ENCODE assay signal across 8 mouse cellular contexts in the genomic region with DNA sequence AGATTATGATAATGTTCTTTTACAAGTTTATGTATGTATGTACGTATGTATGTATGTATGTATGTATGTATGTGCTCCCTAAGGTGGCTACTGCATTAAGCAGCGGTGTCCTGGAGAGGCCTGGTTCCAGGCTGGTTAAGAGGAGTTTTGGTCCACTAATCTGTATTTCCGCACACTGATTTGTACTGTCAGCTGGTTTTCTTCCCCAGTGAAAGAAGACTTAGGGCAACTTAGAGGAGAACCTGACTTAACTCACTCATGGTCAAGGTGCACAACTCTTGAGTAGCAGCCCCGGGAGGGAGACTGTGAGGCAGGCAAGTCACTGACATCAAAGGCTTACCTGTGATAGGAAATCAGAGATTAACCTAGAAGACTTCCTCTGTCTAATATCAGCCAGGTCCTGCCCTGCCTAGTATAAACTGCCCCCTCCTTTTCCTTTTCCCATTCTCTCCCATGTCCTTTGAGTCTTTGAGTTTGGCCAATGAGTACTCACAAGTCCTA. TPM values are rescaled to one million over a fixed set of nuclear protein-coding genes. Genes with fewer than 3 reads are reported as not detected.
DNase-seq lines count a peak whose midpoint lies in the region; ATAC-seq lines count a peak whose summit lies in the region.

No protein-coding gene starts in this region.

- DNase-seq in liver, embryonic 11.5 days (ENCODE audit: low spot score) = no peak
- no peak for DNase-seq in liver
- DNase-seq in ovary, postnatal 10 days (ENCODE audit: low spot score) = no peak
- no peak for DNase-seq in thymus, postnatal 14 days

- no peaks in the 10 kb centered on the region for H3K36me3 ChIP-seq in liver, embryonic 11.5 days (ENCODE audit: control insufficient read depth, insufficient read depth, low read length)
- H3K36me3 ChIP-seq in embryonic facial prominence, embryonic 13.5 days = no peaks in the 10 kb centered on the region
- no peaks in the 10 kb centered on the region for H3K36me3 ChIP-seq in intestine, embryonic 16.5 days (ENCODE audit: control insufficient read depth, insufficient read depth, low read length)
- H3K36me3 ChIP-seq in neural tube, embryonic 15.5 days = no peaks in the 10 kb centered on the region

- peak overlapping the region; percentile 89 for H3K27ac ChIP-seq in liver, embryonic 11.5 days (ENCODE audit: low read depth, low read length)
- peak overlapping the region; percentile 82 for H3K27ac ChIP-seq in embryonic facial prominence, embryonic 13.5 days
- peak overlapping the region; percentile 72 for H3K27ac ChIP-seq in intestine, embryonic 16.5 days (ENCODE audit: low read length)
- H3K27ac ChIP-seq in neural tube, embryonic 15.5 days (replicated peaks) = no peak overlapping the region

- WGBS in liver, embryonic 11.5 days = 85% methylated on average over 4 of the region's 4 CpGs
- WGBS in embryonic facial prominence, embryonic 13.5 days = 76% methylated on average over 4 of the region's 4 CpGs
- 74% methylated on average over 4 of the region's 4 CpGs for WGBS in intestine, embryonic 16.5 days
- 94% methylated on average over 4 of the region's 4 CpGs for WGBS in neural tube, embryonic 15.5 days

- no peaks in the 10 kb centered on the region for H3K9me3 ChIP-seq in liver, embryonic 11.5 days (ENCODE audit: control insufficient read depth, low read length)
- H3K9me3 ChIP-seq in embryonic facial prominence, embryonic 13.5 days = no peaks in the 10 kb centered on the region
- H3K9me3 ChIP-seq in intestine, embryonic 16.5 days (ENCODE audit: control insufficient read depth, low read length) = no peaks in the 10 kb centered on the region
- no peaks in the 10 kb centered on the region for H3K9me3 ChIP-seq in neural tube, embryonic 15.5 days (replicated peaks)

- H3K4me3 ChIP-seq in liver, embryonic 11.5 days (ENCODE audit: low read depth, low read length) = peak overlapping the region; percentile 52
- peak overlapping the region; percentile 48 for H3K4me3 ChIP-seq in embryonic facial prominence, embryonic 13.5 days
- H3K4me3 ChIP-seq in intestine, embryonic 16.5 days (ENCODE audit: low read length) = peak overlapping the region; percentile 55
- H3K4me3 ChIP-seq in neural tube, embryonic 15.5 days (replicated peaks) = peak overlapping the region; percentile 29; the same call in 1 of the 2 replicates

- peak overlapping the region; percentile 81 for H3K4me2 ChIP-seq in liver, embryonic 11.5 days
- H3K4me2 ChIP-seq in embryonic facial prominence, embryonic 13.5 days = peak overlapping the region; percentile 62
- peak overlapping the region; percentile 71 for H3K4me2 ChIP-seq in intestine, embryonic 16.5 days (ENCODE audit: low read depth, low read length)
- H3K4me2 ChIP-seq in neural tube, embryonic 15.5 days = peak overlapping the region; percentile 48

- peak overlapping the region; percentile 76 for H3K9ac ChIP-seq in liver, embryonic 11.5 days (ENCODE audit: low read depth, low read length)
- H3K9ac ChIP-seq in embryonic facial prominence, embryonic 13.5 days = peak overlapping the region; percentile 76
- peak overlapping the region; percentile 65 for H3K9ac ChIP-seq in intestine, embryonic 16.5 days (ENCODE audit: low read depth, low read length)
- no peak overlapping the region for H3K9ac ChIP-seq in neural tube, embryonic 15.5 days (replicated peaks)

- ATAC-seq in liver, embryonic 11.5 days (replicated peaks; ENCODE audit: low FRiP score) = no peak
- no peak for ATAC-seq in embryonic facial prominence, embryonic 13.5 days (ENCODE audit: insufficient number of reproducible peaks, insufficient read depth, low FRiP score, low TSS enrichment, low read depth)
- ATAC-seq in intestine, embryonic 16.5 days = no peak
- no peak for ATAC-seq in neural tube, embryonic 15.5 days (ENCODE audit: low FRiP score)
- no peak for ATAC-seq in granulocyte monocyte progenitor cell, adult 5-6 weeks (replicated peaks; ENCODE audit: poor library complexity, severe bottlenecking)

- no peaks in the 10 kb centered on the region for H3K27me3 ChIP-seq in liver, embryonic 11.5 days (replicated peaks; ENCODE audit: control insufficient read depth, insufficient read depth, low read length)
- H3K27me3 ChIP-seq in embryonic facial prominence, embryonic 13.5 days = no peaks in the 10 kb centered on the region
- H3K27me3 ChIP-seq in intestine, embryonic 16.5 days (replicated peaks; ENCODE audit: control insufficient read depth, insufficient read depth, low read length) = no peaks in the 10 kb centered on the region
- no peaks in the 10 kb centered on the region for H3K27me3 ChIP-seq in neural tube, embryonic 15.5 days (replicated peaks)

- peaks cover 9% of the 10 kb centered on the region for H3K4me1 ChIP-seq in liver, embryonic 11.5 days (replicated peaks; ENCODE audit: control insufficient read depth, insufficient read depth, low read length)
- H3K4me1 ChIP-seq in embryonic facial prominence, embryonic 13.5 days = peaks cover 28% of the 10 kb centered on the region
- peaks cover 12% of the 10 kb centered on the region for H3K4me1 ChIP-seq in intestine, embryonic 16.5 days (ENCODE audit: control insufficient read depth, insufficient read depth, low read length)
- H3K4me1 ChIP-seq in neural tube, embryonic 15.5 days = peaks cover 13% of the 10 kb centered on the region

RNA-seq across cellular contexts. Expression of gene Hist2h3c2, which starts 2.0 kb away (rescaled TPM):
- 5.8 and 8.0 TPM in 2 replicates for polyA plus RNA-seq in liver, embryonic 11.5 days (2014; fragmentation: Nextera tagmentation; extraction: Ambion mirVana)
- 6.4 and 10.0 TPM in 2 replicates for polyA plus RNA-seq in embryonic facial prominence, embryonic 13.5 days (2015; fragmentation: Nextera tagmentation; extraction: Ambion mirVana)
- polyA plus RNA-seq in intestine, embryonic 16.5 days (2015; fragmentation: Nextera tagmentation; extraction: Ambion mirVana) = 2.9 and 3.7 TPM in 2 replicates
- polyA plus RNA-seq in neural tube, embryonic 15.5 days (2015; fragmentation: Nextera tagmentation; extraction: Ambion mirVana) = 1.3 and 2.5 TPM in 2 replicates
- total RNA-seq in granulocyte monocyte progenitor cell, adult 5-6 weeks (2014; fragmentation: Nextera tagmentation) = 35.5 and 102 TPM in 2 replicates
- 160 and 202 TPM in 2 replicates for total RNA-seq in granulocyte monocyte progenitor cell, adult 5-6 weeks (2017)

RNA-seq across cellular contexts. Expression of gene Hist2h2aa2, which starts 3.2 kb away (rescaled TPM):
- 27.8 and 34.5 TPM in 2 replicates for polyA plus RNA-seq in liver, embryonic 11.5 days (2014; fragmentation: Nextera tagmentation; extraction: Ambion mirVana)
- polyA plus RNA-seq in embryonic facial prominence, embryonic 13.5 days (2015; fragmentation: Nextera tagmentation; extraction: Ambion mirVana) = 52.8 and 67.0 TPM in 2 replicates
- 37.3 and 43.2 TPM in 2 replicates for polyA plus RNA-seq in intestine, embryonic 16.5 days (2015; fragmentation: Nextera tagmentation; extraction: Ambion mirVana)
- polyA plus RNA-seq in neural tube, embryonic 15.5 days (2015; fragmentation: Nextera tagmentation; extraction: Ambion mirVana) = 32.3 and 35.5 TPM in 2 replicates
- total RNA-seq in granulocyte monocyte progenitor cell, adult 5-6 weeks (2014; fragmentation: Nextera tagmentation) = 22.0 TPM in 1 of 2 replicates, not detected in the other
- 5,007 TPM in 1 of 2 replicates, not detected in the other for total RNA-seq in granulocyte monocyte progenitor cell, adult 5-6 weeks (2017)

RNA-seq across cellular contexts. Expression of gene Hist2h2aa1, which starts 8.4 kb away (rescaled TPM):
- 12.1 and 12.7 TPM in 2 replicates for polyA plus RNA-seq in liver, embryonic 11.5 days (2014; fragmentation: Nextera tagmentation; extraction: Ambion mirVana)
- polyA plus RNA-seq in embryonic facial prominence, embryonic 13.5 days (2015; fragmentation: Nextera tagmentation; extraction: Ambion mirVana) = 14.9 and 20.9 TPM in 2 replicates
- 13.7 and 14.1 TPM in 2 replicates for polyA plus RNA-seq in intestine, embryonic 16.5 days (2015; fragmentation: Nextera tagmentation; extraction: Ambion mirVana)
- 9.8 and 14.3 TPM in 2 replicates for polyA plus RNA-seq in neural tube, embryonic 15.5 days (2015; fragmentation: Nextera tagmentation; extraction: Ambion mirVana)
- total RNA-seq in granulocyte monocyte progenitor cell, adult 5-6 weeks (2014; fragmentation: Nextera tagmentation) = 15.5 and 20.3 TPM in 2 replicates
- total RNA-seq in granulocyte monocyte progenitor cell, adult 5-6 weeks (2017) = 5,091 and 8,727 TPM in 2 replicates

RNA-seq across cellular contexts. Expression of gene Hist2h3c1, which starts 9.6 kb away (rescaled TPM):
- polyA plus RNA-seq in liver, embryonic 11.5 days (2014; fragmentation: Nextera tagmentation; extraction: Ambion mirVana) = 0.93 and 1.5 TPM in 2 replicates
- 1.5 TPM in 1 of 2 replicates, not detected in the other for polyA plus RNA-seq in embryonic facial prominence, embryonic 13.5 days (2015; fragmentation: Nextera tagmentation; extraction: Ambion mirVana)
- polyA plus RNA-seq in intestine, embryonic 16.5 days (2015; fragmentation: Nextera tagmentation; extraction: Ambion mirVana) = 1.3 and 1.8 TPM in 2 replicates
- 0.14 and 0.65 TPM in 2 replicates for polyA plus RNA-seq in neural tube, embryonic 15.5 days (2015; fragmentation: Nextera tagmentation; extraction: Ambion mirVana)
- 2.6 TPM in 1 of 2 replicates, not detected in the other for total RNA-seq in granulocyte monocyte progenitor cell, adult 5-6 weeks (2014; fragmentation: Nextera tagmentation)
- 3.9 TPM in 1 of 2 replicates, not detected in the other for total RNA-seq in granulocyte monocyte progenitor cell, adult 5-6 weeks (2017)

RNA-seq across cellular contexts. Expression of gene Hist2h2be, which starts 16.0 kb away (rescaled TPM):
- 7.7 and 7.9 TPM in 2 replicates for polyA plus RNA-seq in liver, embryonic 11.5 days (2014; fragmentation: Nextera tagmentation; extraction: Ambion mirVana)
- polyA plus RNA-seq in embryonic facial prominence, embryonic 13.5 days (2015; fragmentation: Nextera tagmentation; extraction: Ambion mirVana) = 8.7 and 12.0 TPM in 2 replicates
- 6.7 and 7.3 TPM in 2 replicates for polyA plus RNA-seq in intestine, embryonic 16.5 days (2015; fragmentation: Nextera tagmentation; extraction: Ambion mirVana)
- 4.0 and 4.6 TPM in 2 replicates for polyA plus RNA-seq in neural tube, embryonic 15.5 days (2015; fragmentation: Nextera tagmentation; extraction: Ambion mirVana)
- 5.1 and 11.2 TPM in 2 replicates for total RNA-seq in granulocyte monocyte progenitor cell, adult 5-6 weeks (2014; fragmentation: Nextera tagmentation)
- total RNA-seq in granulocyte monocyte progenitor cell, adult 5-6 weeks (2017) = 3.3 and 4.4 TPM in 2 replicates
